Mouse (Mus musculus) frontal cortex, postnatal 10 days (tissue): Measurements from ENCODE around the gene Wdr86.

Experiments
- DNase-seq, 2 experiments: peaks; one replicate each; pipeline ENCODE4 v3.0.0; 2022; ENCODE audit warnings: low spot score in 2 of 2, mixed read lengths in 1 of 2

Gene Wdr86

GRCm38 (mm10) chr5:24684578-24685365 lies 45.8 kb downstream of the Wdr86 start:
- peak; percentile 46 to 50 for DNase-seq

GRCm38 (mm10) chr5:24681436-24681835 lies 49.1 kb downstream of the Wdr86 start:
- DNase-seq: no peak

GRCm38 (mm10) chr5:24674238-24674637 lies 56.3 kb downstream of the Wdr86 start:
- DNase-seq: peak; percentile 46 to 75
